Mouse (Mus musculus): ENCODE results near the gene Plekha5.

- TF ChIP-seq EP300 (IDR thresholded peaks at IDR 0.05; ENCODE audit: low read depth) (no peak), CTCF (IDR thresholded peaks at IDR 0.05; ENCODE audit: low read depth) (no peak)
These were observed 188.1 kb downstream of the Plekha5 start for GRCm38 (mm10) chr6:140611893-140612473.

All from liver, postnatal 0 days (tissue).